In the genomic region with DNA sequence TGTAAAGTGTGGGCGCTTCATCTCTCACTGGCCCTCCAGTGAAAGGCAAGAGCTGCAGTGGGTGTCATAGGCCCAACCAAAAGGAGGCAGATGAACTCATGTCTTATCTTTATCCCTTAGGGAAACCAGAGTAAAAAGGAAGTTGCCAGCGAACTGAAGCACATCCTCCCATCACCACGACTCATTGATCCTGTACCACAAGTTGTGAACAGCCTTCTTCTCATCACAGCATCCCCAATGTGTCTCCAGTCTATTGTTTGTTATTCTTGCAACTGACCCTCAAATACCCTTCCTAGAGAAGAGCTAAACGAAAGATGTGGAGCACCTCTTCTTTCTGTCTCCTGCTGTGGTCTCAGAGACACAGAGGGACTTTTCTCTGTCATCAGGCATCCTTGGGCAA, we compare ENCODE assay signal across 17 mouse cellular contexts.
"Had no signal": no experiment of that assay in that cellular context is flagged by ENCODE, and none has a peak within 500 bp of the region (broad histone marks: within the 10 kb centered on the region; RNA-seq: fewer than 3 reads in every experiment).

No protein-coding gene starts in this region.

- H3K27me3 ChIP-seq: midbrain, embryonic 12.5 days; neural tube, embryonic 13.5 days; neural tube, embryonic 15.5 days; stomach, embryonic 15.5 days had no signal

- H3K4me1 ChIP-seq: midbrain, embryonic 12.5 days; neural tube, embryonic 13.5 days; neural tube, embryonic 15.5 days; stomach, embryonic 15.5 days had no signal

- H3K27ac ChIP-seq: midbrain, embryonic 10.5 days; midbrain, embryonic 12.5 days; neural tube, embryonic 13.5 days; neural tube, embryonic 15.5 days; stomach, embryonic 15.5 days; stomach, postnatal 0 days had no signal

- H3K4me2 ChIP-seq: lung, embryonic 14.5 days; midbrain, embryonic 12.5 days; neural tube, embryonic 13.5 days; neural tube, embryonic 15.5 days; stomach, embryonic 15.5 days had no signal

- ATAC-seq: midbrain, embryonic 16.5 days had no signal

- H3K9me3 ChIP-seq: midbrain, embryonic 10.5 days; midbrain, embryonic 12.5 days; neural tube, embryonic 13.5 days; neural tube, embryonic 15.5 days; stomach, embryonic 15.5 days had no signal

- H3K4me3 ChIP-seq: midbrain, embryonic 10.5 days; midbrain, embryonic 12.5 days; myocyte; neural tube, embryonic 13.5 days; neural tube, embryonic 15.5 days; stomach, embryonic 15.5 days had no signal

- H3K9ac ChIP-seq: lung, embryonic 14.5 days; midbrain, embryonic 12.5 days; neural tube, embryonic 13.5 days; neural tube, embryonic 15.5 days; stomach, embryonic 15.5 days had no signal

- DNase-seq: lung, adult 18-20 months; lung, embryonic 14.5 days; lung, postnatal 10 days; lung, postnatal 4 days; midbrain, embryonic 14.5 days; right cerebral cortex, postnatal 14 days; thymus, adult 2 months; thymus, postnatal 25 days; thymus, postnatal 4 days had no signal

- H3K36me3 ChIP-seq: midbrain, embryonic 10.5 days; midbrain, embryonic 12.5 days; neural tube, embryonic 13.5 days; neural tube, embryonic 15.5 days; stomach, embryonic 15.5 days had no signal
